Mouse (Mus musculus) lung, postnatal 0 days (tissue): Measurements from ENCODE around the gene Ralgps2.

ENCODE experiments used
- CTCF ChIP-seq: IDR thresholded peaks from 2 replicates; pipeline ENCODE4 v1.5.1; 2016; ENCODE audit warnings: antibody characterized with exemption, mild to moderate bottlenecking
- EP300 ChIP-seq: IDR thresholded peaks from 2 replicates; pipeline ENCODE4 v1.6.1; 2016; ENCODE audit warnings: antibody characterized with exemption, mild to moderate bottlenecking, control low read depth

DNA sequence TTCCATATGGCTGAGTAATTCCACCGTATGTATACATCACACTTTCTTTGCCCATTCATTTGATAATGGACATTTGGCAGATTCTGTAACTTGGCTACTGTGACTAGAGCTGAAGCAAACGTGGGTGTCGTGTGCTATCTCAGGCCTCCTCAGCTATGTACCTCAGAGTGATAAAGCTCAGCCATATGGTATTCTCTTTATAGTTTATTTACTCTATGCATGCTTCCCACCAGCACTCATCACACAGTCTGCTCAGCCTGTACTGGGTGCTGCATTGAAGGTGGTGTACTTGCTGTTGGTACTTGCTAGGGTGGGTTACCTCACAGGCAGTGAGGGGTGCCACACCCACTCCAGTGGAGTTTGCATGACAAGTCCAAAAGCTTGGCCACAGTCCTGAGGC lies 174.1 kb downstream of the Ralgps2 start:
- no peak for TF ChIP-seq CTCF
- no peak for TF ChIP-seq EP300
